Mouse (Mus musculus): ENCODE measurements around the gene Hecw1. TPM values are rescaled to one million over a fixed set of nuclear protein-coding genes. Genes with fewer than 3 reads are reported as not detected.

Hecw1 gene
- polyA plus RNA-seq, 1 experiment from 2014 or later: 0.12 TPM

DNA sequence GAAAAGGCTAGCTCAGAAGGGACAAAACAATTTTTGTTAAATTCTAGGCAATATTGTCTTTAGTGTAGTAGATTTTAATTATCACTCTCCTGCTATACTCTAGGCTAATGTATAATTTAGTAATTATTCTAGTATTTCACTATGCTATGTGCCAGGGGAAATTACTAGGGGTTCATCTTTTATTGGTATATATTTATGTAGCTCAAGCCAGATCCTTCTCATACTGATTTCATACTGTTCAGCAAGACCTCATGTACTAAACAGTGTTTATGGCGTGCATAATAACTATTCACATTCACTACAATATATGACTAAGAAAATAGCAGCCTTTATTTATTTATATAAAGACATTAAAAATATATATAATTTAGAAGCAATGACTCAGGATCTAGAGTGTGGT is 109.6 kb downstream of the Hecw1 start:
- TF ChIP-seq CTCF (IDR thresholded peaks at IDR 0.05; ENCODE audit: low read depth): no peak
- no peaks in the 10 kb centered on the region for H3K36me3 ChIP-seq (ENCODE audit: insufficient read depth)
- ATAC-seq (ENCODE audit: insufficient read depth): no peak
- no peak overlapping the region for H3K4me2 ChIP-seq
- H3K4me1 ChIP-seq (ENCODE audit: insufficient read depth): no peaks in the 10 kb centered on the region
- DNase-seq: no peak
- no peak overlapping the region for H3K9ac ChIP-seq
- H3K27me3 ChIP-seq (ENCODE audit: insufficient read depth, low read length): no peaks in the 10 kb centered on the region
- no peak overlapping the region for H3K27ac ChIP-seq (ENCODE audit: low read depth)
- no peaks in the 10 kb centered on the region for H3K9me3 ChIP-seq (ENCODE audit: low read depth, low read length)
- 64% methylated on average over 1 of the region's 1 CpGs for WGBS
- no peak overlapping the region for H3K4me3 ChIP-seq (ENCODE audit: low read depth, low read length)

DNA sequence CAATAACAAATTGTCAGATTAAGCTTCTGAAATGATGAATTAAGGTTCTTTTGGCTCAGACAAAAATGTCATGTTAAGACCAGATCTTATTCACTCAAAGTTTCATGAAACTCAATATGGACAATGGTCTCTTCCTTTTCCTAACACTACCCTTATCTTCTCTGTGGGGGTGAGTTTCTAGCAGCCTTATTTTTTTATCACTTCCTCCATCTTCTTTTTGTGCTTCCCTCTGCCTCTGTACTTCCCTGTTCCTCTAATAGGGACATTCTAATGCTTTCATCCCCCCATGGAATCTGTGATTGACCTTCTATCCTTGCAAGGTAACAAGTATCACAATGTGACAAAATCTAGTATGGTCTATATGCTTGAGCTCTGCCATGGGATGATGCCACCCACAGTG is 148.6 kb downstream of the Hecw1 start:
- DNase-seq (no peak), ATAC-seq (ENCODE audit: insufficient read depth) (no peak)
- no peak overlapping the region for H3K4me2 ChIP-seq
- no peaks in the 10 kb centered on the region for H3K36me3 ChIP-seq (ENCODE audit: insufficient read depth)
- no peak overlapping the region for H3K4me3 ChIP-seq (ENCODE audit: low read depth, low read length)
- no peaks in the 10 kb centered on the region for H3K4me1 ChIP-seq (ENCODE audit: insufficient read depth)
- H3K9me3 ChIP-seq (ENCODE audit: low read depth, low read length): no peaks in the 10 kb centered on the region
- no peak overlapping the region for H3K27ac ChIP-seq (ENCODE audit: low read depth)
- no peak for TF ChIP-seq CTCF (IDR thresholded peaks at IDR 0.05; ENCODE audit: low read depth)
- H3K27me3 ChIP-seq (ENCODE audit: insufficient read depth, low read length): no peaks in the 10 kb centered on the region
- no peak overlapping the region for H3K9ac ChIP-seq

DNA sequence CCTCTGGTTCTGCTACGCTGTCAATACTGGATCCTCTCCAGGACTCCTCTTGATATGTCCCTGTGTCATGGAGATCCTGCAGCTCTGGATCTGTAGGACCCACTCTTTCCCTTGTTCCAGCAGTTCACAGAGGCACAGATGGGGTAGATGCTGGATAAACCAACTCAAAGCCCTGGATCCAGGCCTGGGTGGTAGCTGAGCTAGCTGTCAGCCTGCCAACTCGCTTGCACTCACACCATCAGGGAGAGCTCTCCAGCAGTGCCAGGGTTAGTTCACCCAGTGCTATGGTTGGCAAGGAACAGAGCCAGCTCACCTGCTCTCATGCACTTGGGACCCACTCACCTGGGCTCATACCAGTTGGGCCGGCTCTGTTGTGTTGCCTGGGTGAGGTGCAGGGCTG is 157.5 kb downstream of the Hecw1 start:
- DNase-seq: no peak
- no peak for TF ChIP-seq CTCF (IDR thresholded peaks at IDR 0.05; ENCODE audit: low read depth)
- Histone ChIP-seq H3K4me2 (no peak overlapping the region), H3K4me3 (ENCODE audit: low read depth, low read length) (no peak overlapping the region), H3K27me3 (ENCODE audit: insufficient read depth, low read length) (no peaks in the 10 kb centered on the region), H3K9me3 (ENCODE audit: low read depth, low read length) (no peaks in the 10 kb centered on the region), H3K36me3 (ENCODE audit: insufficient read depth) (no peaks in the 10 kb centered on the region), H3K9ac (no peak overlapping the region), H3K27ac (ENCODE audit: low read depth) (no peak overlapping the region), H3K4me1 (ENCODE audit: insufficient read depth) (no peaks in the 10 kb centered on the region)
- no peak for ATAC-seq (ENCODE audit: insufficient read depth)
- 72% methylated on average over 3 of the region's 3 CpGs for WGBS

DNA sequence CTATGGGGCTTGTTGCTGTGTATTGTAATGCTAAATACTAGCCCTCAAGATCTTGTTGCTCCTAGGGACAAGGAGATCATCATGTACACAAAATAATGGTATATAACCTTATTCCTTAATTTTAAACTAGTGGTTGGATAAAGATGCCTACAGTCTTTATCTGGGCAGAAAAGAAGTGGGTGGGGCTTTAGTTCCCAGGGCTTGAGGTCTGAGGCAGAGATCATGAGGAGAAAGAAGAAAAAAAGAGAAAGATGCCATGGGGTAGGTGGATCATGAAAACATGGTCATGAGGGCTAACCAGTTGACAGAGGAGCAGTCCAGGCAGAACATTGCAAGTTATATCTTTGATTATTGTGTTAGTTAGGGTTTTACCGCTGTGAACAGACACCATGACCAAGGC is 195.8 kb downstream of the Hecw1 start:
- Histone ChIP-seq H3K9ac (no peak overlapping the region), H3K36me3 (ENCODE audit: insufficient read depth) (no peaks in the 10 kb centered on the region), H3K27me3 (ENCODE audit: insufficient read depth, low read length) (no peaks in the 10 kb centered on the region), H3K4me2 (no peak overlapping the region), H3K4me1 (ENCODE audit: insufficient read depth) (no peaks in the 10 kb centered on the region), H3K27ac (ENCODE audit: low read depth) (no peak overlapping the region), H3K9me3 (ENCODE audit: low read depth, low read length) (no peaks in the 10 kb centered on the region), H3K4me3 (ENCODE audit: low read depth, low read length) (no peak overlapping the region)
- ATAC-seq (ENCODE audit: insufficient read depth): no peak
- TF ChIP-seq CTCF (IDR thresholded peaks at IDR 0.05; ENCODE audit: low read depth): no peak
- DNase-seq: no peak
- 97% methylated on average over 1 of the region's 1 CpGs for WGBS

DNA sequence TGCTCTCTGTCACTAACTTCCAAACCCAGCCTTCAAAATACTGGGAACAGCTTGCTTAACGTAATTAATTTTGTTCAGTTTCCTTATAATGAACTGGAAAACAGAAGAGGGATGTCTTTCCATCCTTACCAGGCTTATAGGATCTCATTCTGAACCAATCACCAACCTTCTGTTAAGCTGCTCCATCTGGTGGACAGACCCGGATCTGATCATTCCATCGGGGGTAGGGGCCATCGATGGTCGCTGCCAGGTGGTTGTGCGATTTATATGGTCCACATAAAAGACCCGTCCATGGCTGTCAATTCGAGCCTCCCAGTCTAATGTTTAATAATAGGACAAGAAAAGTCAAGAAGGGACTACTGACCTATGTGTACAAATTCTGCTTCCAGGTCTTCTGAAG is 216.4 kb downstream of the Hecw1 start:
- peak; percentile 23; the same call in 1 of the 2 replicates for TF ChIP-seq CTCF (IDR thresholded peaks at IDR 0.05; ENCODE audit: low read depth)
- H3K27me3 ChIP-seq (ENCODE audit: insufficient read depth, low read length): no peaks in the 10 kb centered on the region
- no peak overlapping the region for H3K27ac ChIP-seq (ENCODE audit: low read depth)
- no peaks in the 10 kb centered on the region for H3K36me3 ChIP-seq (ENCODE audit: insufficient read depth)
- no peaks in the 10 kb centered on the region for H3K9me3 ChIP-seq (ENCODE audit: low read depth, low read length)
- H3K4me1 ChIP-seq (ENCODE audit: insufficient read depth): no peaks in the 10 kb centered on the region
- ATAC-seq (ENCODE audit: insufficient read depth): no peak
- H3K4me2 ChIP-seq: no peak overlapping the region
- no peak overlapping the region for H3K4me3 ChIP-seq (ENCODE audit: low read depth, low read length)
- H3K9ac ChIP-seq: no peak overlapping the region
- 25% methylated on average over 8 of the region's 8 CpGs for WGBS
- peak; percentile 1 for DNase-seq

DNA sequence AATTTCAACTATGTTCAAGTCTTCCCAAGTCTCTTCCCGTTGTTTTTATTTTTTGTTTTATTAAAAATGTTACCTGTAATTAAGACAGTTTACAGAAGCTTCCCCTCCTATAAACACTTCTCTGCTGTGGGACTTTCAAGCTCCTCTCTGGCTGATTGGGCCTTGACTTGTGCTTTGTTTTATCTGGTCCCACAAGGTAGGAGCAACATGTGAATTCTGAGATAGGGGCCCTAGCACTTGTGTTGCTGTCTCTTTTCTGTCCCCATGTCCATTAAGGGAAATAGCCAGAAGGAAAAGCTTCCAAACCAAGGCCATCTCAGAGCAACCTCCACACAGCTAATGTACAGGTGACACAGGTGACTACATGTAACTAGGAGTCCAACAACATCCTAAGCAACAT is 218.9 kb downstream of the Hecw1 start:
- no peaks in the 10 kb centered on the region for H3K9me3 ChIP-seq (ENCODE audit: low read depth, low read length)
- 92% methylated on average over 1 of the region's 1 CpGs for WGBS
- no peak overlapping the region for H3K4me3 ChIP-seq (ENCODE audit: low read depth, low read length)
- no peak overlapping the region for H3K4me2 ChIP-seq
- no peaks in the 10 kb centered on the region for H3K4me1 ChIP-seq (ENCODE audit: insufficient read depth)
- DNase-seq: no peak
- no peaks in the 10 kb centered on the region for H3K27me3 ChIP-seq (ENCODE audit: insufficient read depth, low read length)
- H3K36me3 ChIP-seq (ENCODE audit: insufficient read depth): no peaks in the 10 kb centered on the region
- TF ChIP-seq CTCF (IDR thresholded peaks at IDR 0.05; ENCODE audit: low read depth): no peak
- H3K9ac ChIP-seq: no peak overlapping the region
- no peak overlapping the region for H3K27ac ChIP-seq (ENCODE audit: low read depth)
- no peak for ATAC-seq (ENCODE audit: insufficient read depth)

DNA sequence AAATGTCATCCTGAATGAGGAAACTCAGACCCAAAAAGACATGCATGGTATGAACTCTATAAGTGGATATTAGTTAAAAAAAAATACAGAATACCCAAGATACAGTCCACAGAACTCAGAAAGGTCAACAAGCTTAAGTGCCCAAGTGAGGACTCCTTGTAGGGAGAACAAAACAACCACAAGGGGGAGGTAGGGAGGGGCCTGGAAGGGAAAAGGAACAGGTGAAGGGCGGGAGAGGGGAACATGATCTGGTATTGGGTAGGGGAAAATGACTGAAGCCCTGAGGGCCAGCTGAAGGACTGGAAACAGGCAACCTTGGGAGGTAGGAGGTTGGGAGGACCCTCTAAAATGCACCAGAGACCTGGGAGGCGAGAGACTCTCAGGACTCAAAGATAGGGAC is 220.1 kb downstream of the Hecw1 start:
- WGBS: 46% methylated on average over 2 of the region's 2 CpGs
- Histone ChIP-seq H3K9me3 (ENCODE audit: low read depth, low read length) (no peaks in the 10 kb centered on the region), H3K27ac (ENCODE audit: low read depth) (no peak overlapping the region), H3K27me3 (ENCODE audit: insufficient read depth, low read length) (no peaks in the 10 kb centered on the region), H3K36me3 (ENCODE audit: insufficient read depth) (no peaks in the 10 kb centered on the region), H3K4me3 (ENCODE audit: low read depth, low read length) (no peak overlapping the region), H3K9ac (no peak overlapping the region), H3K4me1 (ENCODE audit: insufficient read depth) (no peaks in the 10 kb centered on the region), H3K4me2 (no peak overlapping the region)
- DNase-seq (no peak), ATAC-seq (ENCODE audit: insufficient read depth) (no peak)
- no peak for TF ChIP-seq CTCF (IDR thresholded peaks at IDR 0.05; ENCODE audit: low read depth)

DNA sequence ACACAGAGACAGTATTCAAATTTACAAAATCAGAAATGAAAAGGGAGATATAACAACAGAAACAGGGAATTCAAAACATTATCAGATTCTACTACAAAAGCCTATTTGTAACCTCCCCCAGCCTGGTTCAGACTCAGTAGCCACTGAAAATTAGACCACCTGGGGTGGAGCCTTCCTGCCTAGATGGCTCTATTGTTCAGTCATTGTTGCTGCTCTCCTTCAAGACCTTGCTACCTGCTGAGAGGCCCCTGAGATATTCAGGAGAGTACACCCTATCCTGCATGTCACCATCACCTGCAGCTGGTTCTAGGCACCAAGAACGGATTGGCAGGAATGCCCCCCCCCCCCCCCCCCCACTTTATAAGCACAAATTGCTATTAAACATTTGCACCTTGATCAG is 233.0 kb downstream of the Hecw1 start:
- ATAC-seq (ENCODE audit: insufficient read depth): no peak
- Histone ChIP-seq H3K9me3 (ENCODE audit: low read depth, low read length) (no peaks in the 10 kb centered on the region), H3K36me3 (ENCODE audit: insufficient read depth) (no peaks in the 10 kb centered on the region), H3K27ac (ENCODE audit: low read depth) (no peak overlapping the region), H3K9ac (no peak overlapping the region), H3K4me1 (ENCODE audit: insufficient read depth) (no peaks in the 10 kb centered on the region), H3K4me2 (no peak overlapping the region), H3K27me3 (ENCODE audit: insufficient read depth, low read length) (no peaks in the 10 kb centered on the region), H3K4me3 (ENCODE audit: low read depth, low read length) (no peak overlapping the region)
- DNase-seq: no peak
- WGBS: 29% methylated on average over 1 of the region's 1 CpGs
- TF ChIP-seq CTCF (IDR thresholded peaks at IDR 0.05; ENCODE audit: low read depth): no peak

Data from lung, embryonic 14.5 days (tissue).